Mouse (Mus musculus): ENCODE measurements at regions not wholly inside any gene's neighbourhood (a gene's known extent, or its start where the extent isn't known, plus 50 kb on each side); places are given as distances from the start of the nearest gene placed in this dataset.

GRCm38 (mm10) chr12:112336691-112337295 lies 152.5 kb upstream of the A530016L24Rik start:
- no peak for DNase-seq (ENCODE audit: low spot score)

- DNase-seq (ENCODE audit: low spot score) = no peak
These were observed 151.8 kb upstream of the A530016L24Rik start for GRCm38 (mm10) chr12:112337443-112337842.

GRCm38 (mm10) chr12:112338976-112339375 lies 150.3 kb upstream of the A530016L24Rik start:
- no peak for DNase-seq (ENCODE audit: low spot score)

- no peak for DNase-seq (ENCODE audit: low spot score)
These were observed 149.6 kb upstream of the A530016L24Rik start for GRCm38 (mm10) chr12:112339481-112340179.

GRCm38 (mm10) chr12:112340248-112340647 lies 149.0 kb upstream of the A530016L24Rik start:
- DNase-seq (ENCODE audit: low spot score) = no peak

GRCm38 (mm10) chr12:112341726-112342469 lies 147.3 kb upstream of the A530016L24Rik start:
- no peak for DNase-seq (ENCODE audit: low spot score)

GRCm38 (mm10) chr12:112343064-112343463 lies 146.2 kb upstream of the A530016L24Rik start:
- DNase-seq (ENCODE audit: low spot score) = no peak

GRCm38 (mm10) chr12:112344285-112344684 lies 145.0 kb upstream of the A530016L24Rik start:
- DNase-seq (ENCODE audit: low spot score) = peak; percentile 33

GRCm38 (mm10) chr12:112345797-112346196 lies 143.5 kb upstream of the A530016L24Rik start:
- no peak for DNase-seq (ENCODE audit: low spot score)

- no peak for DNase-seq (ENCODE audit: low spot score)
These were observed 141.1 kb upstream of the A530016L24Rik start for GRCm38 (mm10) chr12:112348116-112348515.

GRCm38 (mm10) chr12:112349676-112350318 lies 139.5 kb upstream of the A530016L24Rik start:
- DNase-seq (ENCODE audit: low spot score) = no peak

GRCm38 (mm10) chr12:112350733-112351132 lies 138.5 kb upstream of the A530016L24Rik start:
- no peak for DNase-seq (ENCODE audit: low spot score)

GRCm38 (mm10) chr12:112363349-112363748 lies 125.9 kb upstream of the A530016L24Rik start:
- no peak for DNase-seq (ENCODE audit: low spot score)

- no peak for DNase-seq (ENCODE audit: low spot score)
These were observed 122.0 kb upstream of the A530016L24Rik start for GRCm38 (mm10) chr12:112367221-112367620.

- no peak for DNase-seq (ENCODE audit: low spot score)
These were observed 121.1 kb upstream of the A530016L24Rik start for GRCm38 (mm10) chr12:112368112-112368511.

- no peak for DNase-seq (ENCODE audit: low spot score)
These were observed 119.5 kb upstream of the A530016L24Rik start for GRCm38 (mm10) chr12:112369581-112370371.

GRCm38 (mm10) chr12:112372234-112373050 lies 116.8 kb upstream of the A530016L24Rik start:
- no peak for DNase-seq (ENCODE audit: low spot score)

- DNase-seq (ENCODE audit: low spot score) = no peak
These were observed 115.3 kb upstream of the A530016L24Rik start for GRCm38 (mm10) chr12:112373966-112374365.

GRCm38 (mm10) chr12:112376236-112376635 lies 113.0 kb upstream of the A530016L24Rik start:
- DNase-seq (ENCODE audit: low spot score) = no peak

- no peak for DNase-seq (ENCODE audit: low spot score)
These were observed 112.5 kb upstream of the A530016L24Rik start for GRCm38 (mm10) chr12:112376701-112377100.

All from layer of hippocampus, adult 11-12 months (tissue).